Mouse (Mus musculus): ENCODE data around the gene Ndufv3. TPM values are rescaled to one million over a fixed set of nuclear protein-coding genes. Genes with fewer than 3 reads are reported as not detected.
"Not testable (repeated sequence)": the region's sequence is repeated elsewhere in the genome, so short reads cannot be mapped to it uniquely, and the experiment has no call there.

Gene Ndufv3
- polyA plus RNA-seq, 1 experiment from 2014 or later = 513 TPM

DNA sequence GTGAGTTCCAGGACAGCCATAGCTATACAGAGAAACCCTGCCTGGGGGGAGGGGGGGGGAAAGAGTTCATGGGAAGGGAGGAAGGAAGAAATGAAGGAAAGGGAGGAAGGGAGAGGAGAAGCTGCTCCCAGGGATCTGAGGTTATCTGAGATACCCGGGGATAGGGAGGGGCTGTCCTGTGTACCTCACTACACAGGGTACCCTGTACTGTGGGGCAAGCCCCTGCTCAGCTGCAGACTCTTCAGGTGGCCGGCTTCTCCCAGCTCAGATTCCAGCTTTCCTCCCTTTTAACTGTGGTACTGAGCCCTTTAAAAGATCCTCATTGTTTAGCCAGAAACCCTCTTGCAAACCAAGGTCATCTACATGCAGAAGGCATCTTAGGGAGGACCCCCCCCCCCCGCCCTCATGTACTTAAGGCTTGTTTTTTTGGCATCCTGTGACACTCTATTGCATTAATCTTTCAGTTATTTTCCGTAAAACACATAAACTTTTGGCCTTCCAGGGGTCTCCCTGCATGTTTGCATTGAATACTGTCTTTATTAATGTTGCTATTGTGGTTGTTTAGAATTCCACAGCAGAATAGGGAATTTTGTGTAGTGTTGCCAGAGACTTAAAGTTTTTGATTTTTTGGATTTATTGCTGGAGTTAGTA is 21.0 kb downstream of the Ndufv3 start:
- Histone ChIP-seq H3K4me2 (ENCODE audit: low read depth, low read length) (no peak overlapping the region), H3K27ac (ENCODE audit: low read depth, low read length) (peak overlapping the region; percentile 44; the same call in 1 of the 2 replicates), H3K4me3 (ENCODE audit: low read depth, low read length) (no peak overlapping the region), H3K36me3 (ENCODE audit: control insufficient read depth, insufficient read depth, low read length) (no peaks in the 10 kb centered on the region), H3K27me3 (ENCODE audit: control insufficient read depth, insufficient read depth, low read length) (no peaks in the 10 kb centered on the region), H3K4me1 (ENCODE audit: control insufficient read depth, insufficient read depth, low read length) (peaks cover 14% of the 10 kb centered on the region; the same call in 1 of the 2 replicates), H3K9ac (replicated peaks; ENCODE audit: low read depth, low read length) (no peak overlapping the region), H3K9me3 (ENCODE audit: control insufficient read depth, low read length) (no peaks in the 10 kb centered on the region)
- 40% methylated on average over 4 of the region's 4 CpGs for WGBS
- ATAC-seq (ENCODE audit: low read depth) = 0 out of 2 replicates have a peak, but pooled peaks have one; percentile 42

DNA sequence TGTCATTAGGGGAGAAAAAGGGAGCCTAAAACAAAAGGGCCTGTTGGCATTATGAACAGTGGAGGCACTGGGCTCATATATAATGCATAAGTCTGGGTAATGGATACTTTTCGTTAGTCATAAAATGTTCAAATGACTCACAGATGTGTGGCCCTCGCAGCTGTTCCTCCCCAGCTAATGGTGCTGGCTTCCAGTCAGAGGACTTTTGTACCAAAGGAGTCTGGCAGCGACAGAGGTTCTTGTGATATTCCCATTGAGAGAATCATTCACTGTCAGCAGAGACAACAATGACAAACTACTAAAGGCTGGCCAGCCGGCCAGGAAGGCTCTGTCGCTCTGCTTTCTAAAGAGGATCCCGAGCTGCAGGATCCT is 21.5 kb downstream of the Ndufv3 start:
- Histone ChIP-seq H3K27me3 (ENCODE audit: control insufficient read depth, insufficient read depth, low read length) (no peaks in the 10 kb centered on the region), H3K4me1 (ENCODE audit: control insufficient read depth, insufficient read depth, low read length) (peaks cover 12% of the 10 kb centered on the region; the same call in 1 of the 2 replicates), H3K4me3 (ENCODE audit: low read depth, low read length) (no peak overlapping the region), H3K9me3 (ENCODE audit: control insufficient read depth, low read length) (no peaks in the 10 kb centered on the region), H3K27ac (ENCODE audit: low read depth, low read length) (peak overlapping the region; percentile 44; the same call in 1 of the 2 replicates), H3K9ac (replicated peaks; ENCODE audit: low read depth, low read length) (no peak overlapping the region), H3K36me3 (ENCODE audit: control insufficient read depth, insufficient read depth, low read length) (no peaks in the 10 kb centered on the region), H3K4me2 (ENCODE audit: low read depth, low read length) (no peak overlapping the region)
- 4% methylated on average over 6 of the region's 6 CpGs for WGBS
- peak; percentile 68; the same call in 1 of the 2 replicates for ATAC-seq (ENCODE audit: low read depth)

DNA sequence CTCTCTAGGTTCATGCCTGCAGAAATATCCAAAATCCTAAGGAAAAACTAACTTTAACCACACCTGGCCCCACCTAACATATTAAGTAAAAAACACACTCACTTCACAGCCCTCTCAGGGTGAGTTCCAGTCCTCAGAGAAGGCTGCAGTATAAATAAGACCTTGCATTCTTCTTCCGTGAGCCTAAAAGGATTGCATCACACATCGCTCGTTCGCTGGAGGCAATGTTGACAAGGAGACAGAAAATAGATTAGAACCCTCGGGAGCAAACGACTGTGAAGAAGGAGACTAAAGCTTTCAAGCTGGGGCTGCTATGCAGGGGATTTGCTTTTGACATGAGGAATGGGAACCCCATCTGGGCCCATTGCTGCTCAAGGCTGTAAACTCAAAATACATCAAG is 23.7 kb downstream of the Ndufv3 start:
- Histone ChIP-seq H3K4me1 (ENCODE audit: control insufficient read depth, insufficient read depth, low read length) (peaks cover 12% of the 10 kb centered on the region; the same call in 1 of the 2 replicates), H3K27ac (ENCODE audit: low read depth, low read length) (no peak overlapping the region), H3K4me3 (ENCODE audit: low read depth, low read length) (no peak overlapping the region), H3K27me3 (ENCODE audit: control insufficient read depth, insufficient read depth, low read length) (no peaks in the 10 kb centered on the region), H3K4me2 (ENCODE audit: low read depth, low read length) (no peak overlapping the region), H3K36me3 (ENCODE audit: control insufficient read depth, insufficient read depth, low read length) (no peaks in the 10 kb centered on the region), H3K9me3 (ENCODE audit: control insufficient read depth, low read length) (no peaks in the 10 kb centered on the region), H3K9ac (replicated peaks; ENCODE audit: low read depth, low read length) (no peak overlapping the region)
- no peak for ATAC-seq (ENCODE audit: low read depth)
- WGBS = 33% methylated on average over 6 of the region's 6 CpGs

DNA sequence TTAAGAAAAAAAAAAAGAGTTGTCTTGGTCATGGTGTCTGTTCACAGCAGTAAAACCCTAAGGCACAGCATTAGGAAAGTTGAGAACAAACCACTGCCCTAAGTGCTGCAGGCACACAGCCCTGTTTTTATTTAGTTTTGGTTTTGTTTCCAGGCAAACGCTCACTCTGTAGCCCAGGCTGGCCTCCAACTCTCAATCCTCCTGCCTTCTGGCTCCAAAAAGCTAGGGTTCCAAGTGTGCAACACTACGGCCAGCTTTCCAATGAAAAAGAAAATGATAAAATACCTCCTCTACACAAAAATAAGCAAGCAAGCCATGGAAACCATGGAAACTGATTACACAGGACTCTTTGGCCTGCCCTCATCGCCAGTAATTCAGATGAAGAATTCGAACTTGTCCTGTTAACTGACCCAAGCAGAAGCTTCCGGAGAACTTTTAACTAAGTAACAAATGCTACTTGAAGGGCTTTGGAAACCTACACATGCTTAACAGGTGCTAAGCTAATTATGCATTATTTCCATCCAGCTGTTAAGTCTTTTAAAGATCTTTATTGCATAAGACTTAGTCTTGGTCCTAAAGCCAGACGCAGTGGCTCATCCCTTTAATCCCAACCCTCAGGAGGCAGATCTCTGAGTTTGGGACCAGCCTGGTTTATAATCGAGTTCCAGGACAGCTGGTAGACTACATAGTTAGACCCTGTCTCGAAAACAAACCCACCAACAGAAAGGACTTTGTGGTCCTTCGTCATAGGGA is 26.7 kb downstream of the Ndufv3 start:
- no peaks in the 10 kb centered on the region for H3K9me3 ChIP-seq (ENCODE audit: control insufficient read depth, low read length)
- H3K27me3 ChIP-seq (ENCODE audit: control insufficient read depth, insufficient read depth, low read length) = no peaks in the 10 kb centered on the region
- H3K9ac ChIP-seq (replicated peaks; ENCODE audit: low read depth, low read length) = no peak overlapping the region
- no peaks in the 10 kb centered on the region for H3K36me3 ChIP-seq (ENCODE audit: control insufficient read depth, insufficient read depth, low read length)
- WGBS = 91% methylated on average over 9 of the region's 9 CpGs
- no peaks in the 10 kb centered on the region for H3K4me1 ChIP-seq (ENCODE audit: control insufficient read depth, insufficient read depth, low read length)
- H3K27ac ChIP-seq (ENCODE audit: low read depth, low read length) = no peak overlapping the region
- ATAC-seq (ENCODE audit: low read depth) = no peak
- H3K4me2 ChIP-seq (ENCODE audit: low read depth, low read length) = no peak overlapping the region
- no peak overlapping the region for H3K4me3 ChIP-seq (ENCODE audit: low read depth, low read length)

- H3K27ac ChIP-seq (ENCODE audit: low read depth, low read length) = no peak overlapping the region
Measured at GRCm38 (mm10) chr17:31547974-31548373, 28.1 kb downstream of the Ndufv3 start.

GRCm38 (mm10) chr17:31549389-31549788 is 29.5 kb downstream of the Ndufv3 start:
- H3K36me3 ChIP-seq (ENCODE audit: control insufficient read depth, insufficient read depth, low read length) = no peaks in the 10 kb centered on the region
- no peak overlapping the region for H3K9ac ChIP-seq (replicated peaks; ENCODE audit: low read depth, low read length)
- no peak overlapping the region for H3K4me3 ChIP-seq (ENCODE audit: low read depth, low read length)
- 40% methylated on average over 8 of the region's 8 CpGs for WGBS
- no peak overlapping the region for H3K4me2 ChIP-seq (ENCODE audit: low read depth, low read length)
- no peak for ATAC-seq (ENCODE audit: low read depth)
- no peaks in the 10 kb centered on the region for H3K27me3 ChIP-seq (ENCODE audit: control insufficient read depth, insufficient read depth, low read length)
- no peak overlapping the region for H3K27ac ChIP-seq (ENCODE audit: low read depth, low read length)
- H3K9me3 ChIP-seq (ENCODE audit: control insufficient read depth, low read length) = no peaks in the 10 kb centered on the region
- no peaks in the 10 kb centered on the region for H3K4me1 ChIP-seq (ENCODE audit: control insufficient read depth, insufficient read depth, low read length)

More at GRCm38 (mm10) chr17:31547974-31548373, 28.1 kb downstream of the Ndufv3 start:
- Histone ChIP-seq H3K27me3 (ENCODE audit: control insufficient read depth, insufficient read depth, low read length) (no peaks in the 10 kb centered on the region), H3K9ac (replicated peaks; ENCODE audit: low read depth, low read length) (no peak overlapping the region), H3K4me1 (ENCODE audit: control insufficient read depth, insufficient read depth, low read length) (no peaks in the 10 kb centered on the region), H3K36me3 (ENCODE audit: control insufficient read depth, insufficient read depth, low read length) (no peaks in the 10 kb centered on the region), H3K9me3 (ENCODE audit: control insufficient read depth, low read length) (no peaks in the 10 kb centered on the region), H3K4me2 (ENCODE audit: low read depth, low read length) (no peak overlapping the region), H3K4me3 (ENCODE audit: low read depth, low read length) (no peak overlapping the region)
- no peak for ATAC-seq (ENCODE audit: low read depth)
- 77% methylated on average over 3 of the region's 3 CpGs for WGBS

DNA sequence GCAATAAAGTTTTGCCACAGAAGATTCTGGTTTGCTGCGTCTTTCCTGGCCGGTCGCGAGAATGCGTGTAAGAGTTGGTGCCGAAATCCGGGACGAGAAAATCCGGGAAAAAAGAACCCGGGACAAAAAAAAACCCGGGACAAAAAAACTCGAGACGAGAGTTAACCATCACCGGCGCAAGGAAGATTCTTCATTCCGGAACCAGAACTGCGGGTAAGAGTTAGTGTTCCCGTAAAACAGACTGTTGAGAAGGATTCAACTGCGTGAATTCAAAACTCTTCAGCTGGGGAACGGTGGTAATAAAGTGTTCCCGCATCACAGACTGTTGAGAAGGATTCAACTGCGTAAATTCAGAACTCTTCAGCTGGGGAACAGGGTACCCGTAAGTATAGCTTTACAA is 32.7 kb downstream of the Ndufv3 start:
- 96% methylated on average over 23 of the region's 23 CpGs for WGBS
- H3K36me3 ChIP-seq (ENCODE audit: control insufficient read depth, insufficient read depth, low read length); ATAC-seq (ENCODE audit: low read depth); H3K9ac ChIP-seq (replicated peaks; ENCODE audit: low read depth, low read length); H3K4me3 ChIP-seq (ENCODE audit: low read depth, low read length); H3K27me3 ChIP-seq (ENCODE audit: control insufficient read depth, insufficient read depth, low read length); H3K9me3 ChIP-seq (ENCODE audit: control insufficient read depth, low read length); H3K4me1 ChIP-seq (ENCODE audit: control insufficient read depth, insufficient read depth, low read length); H3K27ac ChIP-seq (ENCODE audit: low read depth, low read length); H3K4me2 ChIP-seq (ENCODE audit: low read depth, low read length): not testable (repeated sequence)

GRCm38 (mm10) chr17:31556253-31556652 is 36.3 kb downstream of the Ndufv3 start:
- H3K4me2 ChIP-seq (ENCODE audit: low read depth, low read length) = no peak overlapping the region
- no peak overlapping the region for H3K4me3 ChIP-seq (ENCODE audit: low read depth, low read length)
- no peaks in the 10 kb centered on the region for H3K36me3 ChIP-seq (ENCODE audit: control insufficient read depth, insufficient read depth, low read length)
- H3K9me3 ChIP-seq (ENCODE audit: control insufficient read depth, low read length) = no peaks in the 10 kb centered on the region
- H3K9ac ChIP-seq (replicated peaks; ENCODE audit: low read depth, low read length) = no peak overlapping the region
- ATAC-seq (ENCODE audit: low read depth) = no peak
- no peak overlapping the region for H3K27ac ChIP-seq (ENCODE audit: low read depth, low read length)
- WGBS = 63% methylated on average over 4 of the region's 4 CpGs
- H3K27me3 ChIP-seq (ENCODE audit: control insufficient read depth, insufficient read depth, low read length) = no peaks in the 10 kb centered on the region
- H3K4me1 ChIP-seq (ENCODE audit: control insufficient read depth, insufficient read depth, low read length) = peaks cover 8% of the 10 kb centered on the region; the same call in 1 of the 2 replicates

All from neural tube, embryonic 14.5 days (tissue).